Mouse (Mus musculus): ENCODE data around the gene Ifit3. TPM values are rescaled to one million over a fixed set of nuclear protein-coding genes. Genes with fewer than 3 reads are reported as not detected.

Gene Ifit3
- polyA plus RNA-seq, 1 experiment from 2014 or later, result 0.46 TPM

DNA sequence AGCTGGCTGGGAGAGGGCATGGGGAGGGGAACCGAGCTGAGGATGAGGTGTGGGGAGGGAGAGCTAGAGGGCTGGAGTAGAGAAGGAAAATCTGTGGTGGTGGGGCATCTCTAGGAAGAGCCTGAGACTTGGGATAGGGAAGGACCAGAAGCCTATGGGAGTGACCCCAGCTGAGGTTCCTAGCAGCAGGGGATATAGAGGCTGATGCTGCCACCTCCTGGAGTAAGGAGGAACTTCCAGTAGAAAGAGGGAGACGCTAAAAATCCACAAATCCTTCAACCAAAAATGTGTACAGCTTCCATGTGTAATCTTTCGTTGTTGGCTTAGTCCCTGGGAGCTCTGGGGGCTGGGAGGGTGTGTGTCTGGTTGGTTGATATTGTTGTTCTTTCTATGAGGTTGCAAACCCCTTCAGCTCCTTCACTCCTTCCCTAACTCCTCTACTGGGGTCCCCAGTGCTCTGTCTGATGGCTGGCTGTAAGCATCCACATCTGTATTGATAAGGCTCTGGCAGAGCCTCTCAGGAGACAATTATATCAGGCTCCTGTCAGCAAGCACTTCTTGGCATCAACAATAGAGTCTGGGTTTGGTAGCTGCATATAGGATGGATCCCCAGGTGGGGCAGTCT is 53.7 kb downstream of the Ifit3 start:
- peak; percentile 57 for DNase-seq (ENCODE audit: low spot score)
- no peak overlapping the region for H3K27ac ChIP-seq (replicated peaks)
- H3K36me3 ChIP-seq (replicated peaks), result no peaks in the 10 kb centered on the region
- WGBS, result 18% methylated on average over 3 of the region's 3 CpGs
- H3K9me3 ChIP-seq, result no peaks in the 10 kb centered on the region
- H3K27me3 ChIP-seq (replicated peaks; ENCODE audit: low read depth, poor library complexity, severe bottlenecking), result no peaks in the 10 kb centered on the region
- peaks cover 6% of the 10 kb centered on the region; the same call in 1 of the 2 replicates for H3K4me1 ChIP-seq
- no peak overlapping the region for H3K4me3 ChIP-seq

Other genes with a start within 250 kb of the Ifit3 start
- 0.25 and 0.72 TPM in 2 replicates for gene Ch25h, start 108.4 kb upstream of the Ifit3 start, polyA plus RNA-seq (2016; fragmentation: Nextera tagmentation; extraction: Ambion mirVana)
- 22.6 and 25.5 TPM in 2 replicates for gene Lipa, start 56.1 kb upstream of the Ifit3 start, polyA plus RNA-seq (2016; fragmentation: Nextera tagmentation; extraction: Ambion mirVana)
- 7.0 and 8.0 TPM in 2 replicates for gene Ifit2, start 32.8 kb upstream of the Ifit3 start, polyA plus RNA-seq (2016; fragmentation: Nextera tagmentation; extraction: Ambion mirVana)
- 0.11 and 0.12 TPM in 2 replicates for gene Ifit1bl1, start 18.4 kb downstream of the Ifit3 start, polyA plus RNA-seq (2016; fragmentation: Nextera tagmentation; extraction: Ambion mirVana)
- gene Ifit3b, start 24.4 kb downstream of the Ifit3 start, polyA plus RNA-seq (2016; fragmentation: Nextera tagmentation; extraction: Ambion mirVana), result not detected in 2 replicates
- gene Ifit1bl2, start 57.2 kb downstream of the Ifit3 start, polyA plus RNA-seq (2016; fragmentation: Nextera tagmentation; extraction: Ambion mirVana), result 0.05 TPM in 1 of 2 replicates, not detected in the other
- 0.16 and 0.26 TPM in 2 replicates for gene Ifit1, start 57.3 kb downstream of the Ifit3 start, polyA plus RNA-seq (2016; fragmentation: Nextera tagmentation; extraction: Ambion mirVana)
- gene Slc16a12, start 163.8 kb downstream of the Ifit3 start, polyA plus RNA-seq (2016; fragmentation: Nextera tagmentation; extraction: Ambion mirVana), result 0.49 and 0.75 TPM in 2 replicates